Mouse (Mus musculus) midbrain, postnatal 0 days (tissue): ENCODE results near the gene Gm49486. TPM values are rescaled to one million over a fixed set of nuclear protein-coding genes. Genes with fewer than 3 reads are reported as not detected.

ENCODE experiments used
- ATAC-seq: fragments of 200-750 bp; cut with Nextera tagmentation; 2 replicates; pipeline ENCODE4 v1.8.0; 2017; ENCODE audit warnings: moderate number of reproducible peaks, mild to moderate bottlenecking, moderate TSS enrichment, moderate library complexity; ENCODE audit not compliant: low FRiP score
- DNase-seq: peaks from one replicate; pipeline ENCODE4 v3.0.0-alpha.2; 2015; ENCODE audit warnings: low spot score
- H3K27ac ChIP-seq: fragments of 300-500 bp; sonication (generic); 2 replicates; pipeline ENCODE4 v1.5.1; 2014; ENCODE audit warnings: low read depth, mild to moderate bottlenecking, low read length, mixed read lengths
- H3K27me3 ChIP-seq: fragments of 300-500 bp; sonication (generic); 2 replicates; pipeline ENCODE4 v1.6.1; 2014; ENCODE audit warnings: low read length, control low read depth, mixed read lengths; ENCODE audit not compliant: insufficient read depth
- H3K36me3 ChIP-seq: fragments of 300-500 bp; sonication (generic); 2 replicates; pipeline ENCODE4 v1.6.1; 2014; ENCODE audit warnings: low read length, control low read depth, mixed read lengths; ENCODE audit not compliant: insufficient read depth
- H3K4me1 ChIP-seq: fragments of 300-500 bp; sonication (generic); 2 replicates; pipeline ENCODE4 v1.6.1; 2014; ENCODE audit warnings: mild to moderate bottlenecking, control low read depth, antibody characterized with exemption, low read length, mixed read lengths; ENCODE audit not compliant: insufficient read depth
- H3K4me2 ChIP-seq: fragments of 300-500 bp; sonication (generic); 2 replicates; pipeline ENCODE4 v1.6.1; 2014; ENCODE audit warnings: low read depth, mild to moderate bottlenecking, low read length, mixed read lengths; ENCODE audit not compliant: poor library complexity, severe bottlenecking
- H3K4me3 ChIP-seq: fragments of 300-500 bp; sonication (generic); 2 replicates; pipeline ENCODE4 v1.5.1; 2014; ENCODE audit warnings: low read depth, mild to moderate bottlenecking, low read length, moderate library complexity
- H3K9ac ChIP-seq: fragments of 300-500 bp; sonication (generic); replicated peaks from 2 replicates; pipeline ENCODE4 v1.6.1; 2014; ENCODE audit warnings: mild to moderate bottlenecking, low read length, moderate library complexity, mixed read lengths; ENCODE audit not compliant: poor library complexity, severe bottlenecking
- H3K9me3 ChIP-seq: fragments of 300-500 bp; sonication (generic); 2 replicates; pipeline ENCODE4 v1.6.1; 2016; ENCODE audit warnings: low read length, control low read depth
- CTCF ChIP-seq: IDR thresholded peaks from 2 replicates; pipeline ENCODE4 v1.5.1; 2016; ENCODE audit warnings: antibody characterized with exemption, mild to moderate bottlenecking
- WGBS: fragments of 180-500 bp; shearing (Covaris S2); extraction: QIAGEN DNeasy Blood & Tissue Kit; methylation state at CpG from one replicate; pipeline ENCODE4 v1.1.7; 2014; 5-methylcytosine and 5-hydroxymethylcytosine counted together
- polyA plus RNA-seq: library from polyadenylated mRNA; unstranded; fragments of >200 nt; fragmentation: Nextera tagmentation; extraction: Ambion mirVana; gene quantifications from 2 replicates; pipeline ENCODE4 v1.2.1, GENCODE M21; 2015
- total RNA-seq: library from RNA; depleted of rRNA; stranded (reverse); fragments of >200 nt; gene quantifications from 2 replicates; pipeline ENCODE4 v1.2.3, GENCODE M21; 2014

Gm49486 gene
- total and polyA plus RNA-seq, 2 experiments from 2014 or later: 1.8 to 2.0 TPM

- ATAC-seq: no peak
- Histone ChIP-seq H3K9ac (no peak overlapping the region), H3K9me3 (no peaks in the 10 kb centered on the region), H3K4me2 (no peak overlapping the region), H3K27me3 (no peaks in the 10 kb centered on the region), H3K4me3 (no peak overlapping the region), H3K4me1 (no peaks in the 10 kb centered on the region), H3K36me3 (peaks cover 34% of the 10 kb centered on the region), H3K27ac (no peak overlapping the region)
- no peak for DNase-seq
- TF ChIP-seq CTCF: no peak
- 77% methylated on average over 9 of the region's 9 CpGs for WGBS
Observed at GRCm38 (mm10) chr15:79235268-79235667, 6.1 kb downstream of the Gm49486 start.

- Histone ChIP-seq H3K27me3 (no peaks in the 10 kb centered on the region), H3K9me3 (no peaks in the 10 kb centered on the region), H3K27ac (no peak overlapping the region), H3K4me3 (no peak overlapping the region), H3K4me1 (no peaks in the 10 kb centered on the region), H3K9ac (no peak overlapping the region), H3K36me3 (peaks cover 36% of the 10 kb centered on the region), H3K4me2 (no peak overlapping the region)
- TF ChIP-seq CTCF: no peak
- ATAC-seq (no peak), DNase-seq (no peak)
- WGBS: 77% methylated on average over 6 of the region's 6 CpGs
Observed at GRCm38 (mm10) chr15:79238036-79238435, 8.8 kb downstream of the Gm49486 start.

GRCm38 (mm10) chr15:79242574-79243233 is 13.5 kb downstream of the Gm49486 start:
- Histone ChIP-seq H3K27ac (peak overlapping the region; percentile 43; the same call in 1 of the 2 replicates), H3K4me3 (no peak overlapping the region), H3K9me3 (no peaks in the 10 kb centered on the region), H3K9ac (no peak overlapping the region), H3K27me3 (no peaks in the 10 kb centered on the region), H3K36me3 (peaks cover 52% of the 10 kb centered on the region), H3K4me1 (no peaks in the 10 kb centered on the region), H3K4me2 (no peak overlapping the region)
- DNase-seq (no peak), ATAC-seq (peak; percentile 4; the same call in 1 of the 2 replicates)
- WGBS: 75% methylated on average over 13 of the region's 13 CpGs
- TF ChIP-seq CTCF: no peak

GRCm38 (mm10) chr15:79243234-79244042 is 14.2 kb downstream of the Gm49486 start:
- Histone ChIP-seq H3K27ac (peak overlapping the region; percentile 47; the same call in 1 of the 2 replicates), H3K4me3 (no peak overlapping the region), H3K36me3 (peaks cover 58% of the 10 kb centered on the region), H3K9ac (0 out of 2 replicates have a peak overlapping the region, but pooled peaks have one; percentile 24), H3K4me2 (peak overlapping the region; percentile 26; the same call in 1 of the 2 replicates), H3K27me3 (no peaks in the 10 kb centered on the region), H3K4me1 (no peaks in the 10 kb centered on the region), H3K9me3 (no peaks in the 10 kb centered on the region)
- 15% methylated on average over 10 of the region's 10 CpGs for WGBS
- DNase-seq (peak; percentile 95), ATAC-seq (peak; percentile 97)
- TF ChIP-seq CTCF: peak; percentile 100

- peaks cover 60% of the 10 kb centered on the region for H3K36me3 ChIP-seq
- H3K4me2 ChIP-seq: no peak overlapping the region
- DNase-seq (no peak), ATAC-seq (no peak)
- H3K4me1 ChIP-seq: no peaks in the 10 kb centered on the region
- H3K27me3 ChIP-seq: no peaks in the 10 kb centered on the region
- H3K27ac ChIP-seq: no peak overlapping the region
- no peak overlapping the region for H3K4me3 ChIP-seq
- no peaks in the 10 kb centered on the region for H3K9me3 ChIP-seq
- 0 out of 2 replicates have a peak overlapping the region, but pooled peaks have one; percentile 24 for H3K9ac ChIP-seq
- WGBS: 68% methylated on average over 7 of the region's 7 CpGs
- TF ChIP-seq CTCF: no peak
Observed at GRCm38 (mm10) chr15:79244071-79244893, 15.1 kb downstream of the Gm49486 start.
